Mouse (Mus musculus): ENCODE measurements around the gene Usp19. TPM values are rescaled to one million over a fixed set of nuclear protein-coding genes. Genes with fewer than 3 reads are reported as not detected.

Usp19 gene
- polyA plus RNA-seq (2015; fragmentation: Nextera tagmentation; extraction: Ambion mirVana) = 68.3 and 80.2 TPM in 2 replicates

- WGBS = under 1% methylated on average over 69 of the region's 69 CpGs
- H3K27me3 ChIP-seq = no peaks in the 10 kb centered on the region
- H3K9me3 ChIP-seq = no peaks in the 10 kb centered on the region
- peak within 1 kb of the TSS; percentile 98 for H3K27ac ChIP-seq (replicated peaks)
- peaks cover 26% of the 10 kb centered on the region for H3K4me1 ChIP-seq (replicated peaks)
- peak within 1 kb of the TSS; percentile 88 for H3K4me3 ChIP-seq
- peaks cover 56% of the 10 kb centered on the region for H3K36me3 ChIP-seq
- peak within 1 kb of the TSS; percentile 95 for H3K9ac ChIP-seq
- H3K4me2 ChIP-seq = peak within 1 kb of the TSS; percentile 98
- ATAC-seq (ENCODE audit: low read depth) = peak; percentile 95
Measured at GRCm38 (mm10) chr9:108490559-108491285, at the start of gene Usp19. TSS of gene Usp19 (plus strand) at chr9:108490602.

- WGBS = 90% methylated on average over 11 of the region's 11 CpGs
- no peaks in the 10 kb centered on the region for H3K9me3 ChIP-seq
- H3K9ac ChIP-seq = no peak overlapping the region
- H3K36me3 ChIP-seq = no peaks in the 10 kb centered on the region
- no peak for ATAC-seq (ENCODE audit: low read depth)
- H3K4me3 ChIP-seq = no peak overlapping the region
- H3K27ac ChIP-seq (replicated peaks) = no peak overlapping the region
- peaks cover 2% of the 10 kb centered on the region for H3K4me1 ChIP-seq (replicated peaks)
- no peak overlapping the region for H3K4me2 ChIP-seq
- H3K27me3 ChIP-seq = no peaks in the 10 kb centered on the region
Measured at GRCm38 (mm10) chr9:108441236-108441919, 49.0 kb upstream of the Usp19 start.

GRCm38 (mm10) chr9:108445125-108445524 is 45.3 kb upstream of the Usp19 start:
- 71% methylated on average over 9 of the region's 9 CpGs for WGBS
- peaks cover 18% of the 10 kb centered on the region for H3K36me3 ChIP-seq
- H3K9ac ChIP-seq = no peak overlapping the region
- no peak for ATAC-seq (ENCODE audit: low read depth)
- H3K9me3 ChIP-seq = no peaks in the 10 kb centered on the region
- no peak overlapping the region for H3K27ac ChIP-seq (replicated peaks)
- no peaks in the 10 kb centered on the region for H3K27me3 ChIP-seq
- peaks cover 23% of the 10 kb centered on the region for H3K4me1 ChIP-seq (replicated peaks)
- H3K4me3 ChIP-seq = no peak overlapping the region
- no peak overlapping the region for H3K4me2 ChIP-seq

- H3K9me3 ChIP-seq = no peaks in the 10 kb centered on the region
- WGBS = 29% methylated on average over 4 of the region's 4 CpGs
- peak overlapping the region; percentile 70 for H3K4me3 ChIP-seq
- peak; percentile 40 for ATAC-seq (ENCODE audit: low read depth)
- H3K4me2 ChIP-seq = peak overlapping the region; percentile 77
- H3K9ac ChIP-seq = peak overlapping the region; percentile 83
- H3K4me1 ChIP-seq (replicated peaks) = peaks cover 55% of the 10 kb centered on the region
- H3K36me3 ChIP-seq = peaks cover 18% of the 10 kb centered on the region
- no peaks in the 10 kb centered on the region for H3K27me3 ChIP-seq
- peak overlapping the region; percentile 93 for H3K27ac ChIP-seq (replicated peaks)
Measured at GRCm38 (mm10) chr9:108449860-108450259, 40.5 kb upstream of the Usp19 start.

- H3K4me2 ChIP-seq = peak overlapping the region; percentile 77
- peak overlapping the region; percentile 93 for H3K27ac ChIP-seq (replicated peaks)
- ATAC-seq (ENCODE audit: low read depth) = peak; percentile 54
- H3K36me3 ChIP-seq = peaks cover 18% of the 10 kb centered on the region
- H3K4me3 ChIP-seq = peak overlapping the region; percentile 70
- 49% methylated on average over 21 of the region's 21 CpGs for WGBS
- H3K27me3 ChIP-seq = no peaks in the 10 kb centered on the region
- peak overlapping the region; percentile 83 for H3K9ac ChIP-seq
- H3K9me3 ChIP-seq = no peaks in the 10 kb centered on the region
- peaks cover 55% of the 10 kb centered on the region for H3K4me1 ChIP-seq (replicated peaks)
Measured at GRCm38 (mm10) chr9:108450292-108451169, 39.9 kb upstream of the Usp19 start.

- H3K9ac ChIP-seq = peak overlapping the region; percentile 83
- 86% methylated on average over 6 of the region's 6 CpGs for WGBS
- H3K27me3 ChIP-seq = no peaks in the 10 kb centered on the region
- H3K36me3 ChIP-seq = peaks cover 18% of the 10 kb centered on the region
- H3K27ac ChIP-seq (replicated peaks) = peak overlapping the region; percentile 93
- no peak for ATAC-seq (ENCODE audit: low read depth)
- H3K4me1 ChIP-seq (replicated peaks) = peaks cover 55% of the 10 kb centered on the region
- H3K4me2 ChIP-seq = peak overlapping the region; percentile 77
- H3K9me3 ChIP-seq = no peaks in the 10 kb centered on the region
- H3K4me3 ChIP-seq = peak overlapping the region; percentile 70
Measured at GRCm38 (mm10) chr9:108451170-108451493, 39.3 kb upstream of the Usp19 start.

- H3K27ac ChIP-seq (replicated peaks) = peak overlapping the region; percentile 93
- H3K4me1 ChIP-seq (replicated peaks) = peaks cover 55% of the 10 kb centered on the region
- peak overlapping the region; percentile 70 for H3K4me3 ChIP-seq
- peak overlapping the region; percentile 77 for H3K4me2 ChIP-seq
- WGBS = 50% methylated on average over 6 of the region's 6 CpGs
- peak overlapping the region; percentile 83 for H3K9ac ChIP-seq
- H3K9me3 ChIP-seq = no peaks in the 10 kb centered on the region
- H3K27me3 ChIP-seq = no peaks in the 10 kb centered on the region; the same call in 1 of the 2 replicates
- ATAC-seq (ENCODE audit: low read depth) = no peak
- H3K36me3 ChIP-seq = peaks cover 18% of the 10 kb centered on the region
Measured at GRCm38 (mm10) chr9:108451519-108452160, 38.8 kb upstream of the Usp19 start.

GRCm38 (mm10) chr9:108452291-108452906 is 38.0 kb upstream of the Usp19 start:
- peak overlapping the region; percentile 77 for H3K4me2 ChIP-seq
- H3K36me3 ChIP-seq = peaks cover 17% of the 10 kb centered on the region
- H3K27ac ChIP-seq (replicated peaks) = peak overlapping the region; percentile 93
- peaks cover 55% of the 10 kb centered on the region for H3K4me1 ChIP-seq (replicated peaks)
- H3K9me3 ChIP-seq = no peaks in the 10 kb centered on the region
- H3K9ac ChIP-seq = peak overlapping the region; percentile 83
- peak; percentile 91 for ATAC-seq (ENCODE audit: low read depth)
- peaks cover 4% of the 10 kb centered on the region; the same call in 1 of the 2 replicates for H3K27me3 ChIP-seq
- under 1% methylated on average over 40 of the region's 40 CpGs for WGBS
- peak overlapping the region; percentile 70 for H3K4me3 ChIP-seq

- peak overlapping the region; percentile 77 for H3K4me2 ChIP-seq
- peak overlapping the region; percentile 70 for H3K4me3 ChIP-seq
- H3K9ac ChIP-seq = peak overlapping the region; percentile 83
- H3K4me1 ChIP-seq (replicated peaks) = peaks cover 54% of the 10 kb centered on the region
- no peaks in the 10 kb centered on the region for H3K9me3 ChIP-seq
- peak; percentile 21 for ATAC-seq (ENCODE audit: low read depth)
- H3K36me3 ChIP-seq = peaks cover 12% of the 10 kb centered on the region
- peaks cover 4% of the 10 kb centered on the region; the same call in 1 of the 2 replicates for H3K27me3 ChIP-seq
- WGBS = 46% methylated on average over 6 of the region's 6 CpGs
- peak overlapping the region; percentile 93 for H3K27ac ChIP-seq (replicated peaks)
Measured at GRCm38 (mm10) chr9:108452911-108453310, 37.5 kb upstream of the Usp19 start.

- 86% methylated on average over 4 of the region's 4 CpGs for WGBS
- H3K36me3 ChIP-seq = peaks cover 7% of the 10 kb centered on the region
- H3K27me3 ChIP-seq = peaks cover 4% of the 10 kb centered on the region; the same call in 1 of the 2 replicates
- peak overlapping the region; percentile 77 for H3K4me2 ChIP-seq
- H3K27ac ChIP-seq (replicated peaks) = 0 out of 2 replicates have a peak overlapping the region, but pooled peaks have one; percentile 93
- H3K4me3 ChIP-seq = peak overlapping the region; percentile 70; the same call in 1 of the 2 replicates
- peaks cover 48% of the 10 kb centered on the region for H3K4me1 ChIP-seq (replicated peaks)
- peak overlapping the region; percentile 83 for H3K9ac ChIP-seq
- no peaks in the 10 kb centered on the region for H3K9me3 ChIP-seq
- ATAC-seq (ENCODE audit: low read depth) = no peak
Measured at GRCm38 (mm10) chr9:108453458-108453857, 36.9 kb upstream of the Usp19 start.

- Histone ChIP-seq H3K4me3 (no peak overlapping the region), H3K9ac (no peak overlapping the region), H3K4me1 (replicated peaks) (peaks cover 39% of the 10 kb centered on the region), H3K9me3 (no peaks in the 10 kb centered on the region), H3K4me2 (no peak overlapping the region), H3K36me3 (no peaks in the 10 kb centered on the region), H3K27ac (replicated peaks) (no peak overlapping the region), H3K27me3 (peaks cover 9% of the 10 kb centered on the region; the same call in 1 of the 2 replicates)
- ATAC-seq (ENCODE audit: low read depth) = no peak
- 85% methylated on average over 6 of the region's 6 CpGs for WGBS
Measured at GRCm38 (mm10) chr9:108454429-108454828, 36.0 kb upstream of the Usp19 start.
